Mouse (Mus musculus) megakaryocyte, embryonic 14.5 days (primary cell): ENCODE data around the gene Bzw1. TPM values are rescaled to one million over a fixed set of nuclear protein-coding genes. Genes with fewer than 3 reads are reported as not detected.

Source experiments
- H3K27me3 ChIP-seq: replicated peaks from 2 replicates; pipeline ENCODE3; 2012; ENCODE audit warnings: inconsistent platforms
- H3K36me3 ChIP-seq: replicated peaks from 2 replicates; pipeline ENCODE3; 2012; ENCODE audit warnings: low read length, inconsistent platforms, mixed read lengths
- H3K4me1 ChIP-seq: 2 replicates; pipeline ENCODE4 v1.6.1; 2012; ENCODE audit warnings: inconsistent platforms
- H3K4me3 ChIP-seq: replicated peaks from 2 replicates; pipeline ENCODE3; 2012; ENCODE audit warnings: moderate library complexity, mild to moderate bottlenecking, inconsistent platforms
- H3K9me3 ChIP-seq: 2 replicates; pipeline ENCODE4 v1.6.1; 2012; ENCODE audit warnings: inconsistent platforms
- FLI1 ChIP-seq: IDR thresholded peaks from 2 replicates; pipeline ENCODE4 v1.6.1; 2012; ENCODE audit warnings: low read length, inconsistent platforms, mixed read lengths
- GATA1 ChIP-seq: IDR thresholded peaks from 3 replicates; pipeline ENCODE4 v1.6.1; 2012; ENCODE audit warnings: mixed read lengths, low read length, inconsistent platforms, borderline replicate concordance
- polyA plus RNA-seq: library from polyadenylated mRNA; stranded (reverse); fragments of >175 nt; gene quantifications from 2 replicates; pipeline ENCODE4 v1.2.3, GENCODE M21; 2012; ENCODE audit warnings: low replicate concordance; ENCODE audit not compliant: insufficient read depth

The Bzw1 gene
- polyA plus RNA-seq, 1 experiment: 3.4 TPM

GRCm38 (mm10) chr1:58395341-58395740 is 2.6 kb downstream of the Bzw1 start:
- Histone ChIP-seq H3K4me1 (peaks cover 35% of the 10 kb centered on the region), H3K9me3 (no peaks in the 10 kb centered on the region), H3K36me3 (peaks cover 62% of the 10 kb centered on the region), H3K4me3 (no peak overlapping the region), H3K27me3 (no peaks in the 10 kb centered on the region)
- no peak for TF ChIP-seq GATA1

DNA sequence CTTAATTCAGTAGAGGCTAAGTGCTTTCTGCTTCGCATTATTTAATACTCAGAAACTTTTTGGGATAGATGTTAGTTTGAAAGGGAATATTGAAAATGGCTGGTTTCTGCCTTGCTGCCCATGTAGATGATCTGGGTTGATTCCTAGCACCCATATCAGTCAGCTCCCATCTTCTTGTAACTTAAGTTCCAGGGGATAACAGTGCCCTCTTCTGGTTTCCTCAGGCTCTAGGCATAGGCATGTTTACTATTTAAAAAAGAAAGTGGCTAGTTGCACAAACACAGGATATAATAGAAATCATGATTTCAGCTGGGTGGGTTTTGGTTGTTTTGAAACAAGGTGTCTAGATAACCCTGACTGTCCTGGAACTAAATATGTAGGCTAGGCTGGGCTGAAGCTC is 3.5 kb downstream of the Bzw1 start:
- H3K4me3 ChIP-seq: no peak overlapping the region
- no peak for TF ChIP-seq FLI1
- TF ChIP-seq GATA1: no peak
- H3K36me3 ChIP-seq: peaks cover 68% of the 10 kb centered on the region
- H3K4me1 ChIP-seq: peaks cover 32% of the 10 kb centered on the region
- H3K27me3 ChIP-seq: no peaks in the 10 kb centered on the region
- no peaks in the 10 kb centered on the region for H3K9me3 ChIP-seq

DNA sequence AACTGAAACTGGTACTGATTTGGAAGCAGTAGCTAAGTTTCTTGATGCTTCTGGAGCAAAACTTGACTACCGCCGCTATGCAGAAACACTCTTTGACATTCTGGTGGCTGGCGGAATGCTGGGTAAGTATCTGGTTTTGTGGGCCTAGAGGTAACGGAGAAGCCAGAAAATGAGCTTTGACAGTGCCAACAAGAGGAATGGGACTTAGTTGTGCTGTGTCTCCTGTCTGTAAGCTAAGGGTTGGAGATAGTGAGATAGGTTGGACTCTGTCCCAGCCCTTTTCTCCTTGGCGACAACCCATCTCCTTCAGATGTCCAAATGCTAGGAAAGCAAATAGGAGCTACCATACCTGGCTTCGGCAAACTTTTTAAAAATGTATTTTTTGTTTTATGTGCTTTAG is 5.0 kb downstream of the Bzw1 start:
- Histone ChIP-seq H3K4me1 (peaks cover 24% of the 10 kb centered on the region; the same call in 1 of the 2 replicates), H3K36me3 (peaks cover 83% of the 10 kb centered on the region), H3K9me3 (no peaks in the 10 kb centered on the region), H3K27me3 (no peaks in the 10 kb centered on the region), H3K4me3 (no peak overlapping the region)
- no peak for TF ChIP-seq FLI1
- TF ChIP-seq GATA1: no peak

DNA sequence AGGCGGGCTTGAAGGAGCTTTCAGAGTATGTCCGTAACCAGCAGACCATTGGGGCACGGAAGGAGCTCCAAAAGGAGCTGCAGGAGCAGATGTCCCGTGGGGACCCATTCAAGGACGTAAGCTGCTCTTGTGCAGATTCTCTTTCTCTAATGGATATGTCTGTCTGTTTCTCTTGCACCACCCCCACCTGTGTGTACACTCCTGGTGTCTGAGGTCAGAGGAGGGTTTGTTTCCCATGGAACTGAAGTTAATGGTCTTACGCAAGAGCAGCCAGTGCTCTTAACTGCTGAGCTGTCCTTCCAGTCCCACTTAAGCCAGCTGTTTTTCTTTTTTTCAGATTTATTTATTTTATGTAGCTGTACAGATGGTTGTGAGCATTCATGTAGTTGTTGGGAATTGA is 8.7 kb downstream of the Bzw1 start:
- Histone ChIP-seq H3K4me3 (no peak overlapping the region), H3K4me1 (peaks cover 10% of the 10 kb centered on the region; the same call in 1 of the 2 replicates), H3K9me3 (no peaks in the 10 kb centered on the region), H3K36me3 (peaks cover 91% of the 10 kb centered on the region), H3K27me3 (no peaks in the 10 kb centered on the region)
- TF ChIP-seq GATA1 (no peak), FLI1 (no peak)

- TF ChIP-seq FLI1 (no peak), GATA1 (no peak)
- Histone ChIP-seq H3K4me3 (no peak overlapping the region), H3K36me3 (peaks cover 89% of the 10 kb centered on the region), H3K27me3 (no peaks in the 10 kb centered on the region), H3K4me1 (0 out of 2 replicates have a peak, but pooled peaks cover 2% of the 10 kb centered on the region), H3K9me3 (no peaks in the 10 kb centered on the region)
Observed at GRCm38 (mm10) chr1:58403745-58404144, 11.0 kb downstream of the Bzw1 start.

DNA sequence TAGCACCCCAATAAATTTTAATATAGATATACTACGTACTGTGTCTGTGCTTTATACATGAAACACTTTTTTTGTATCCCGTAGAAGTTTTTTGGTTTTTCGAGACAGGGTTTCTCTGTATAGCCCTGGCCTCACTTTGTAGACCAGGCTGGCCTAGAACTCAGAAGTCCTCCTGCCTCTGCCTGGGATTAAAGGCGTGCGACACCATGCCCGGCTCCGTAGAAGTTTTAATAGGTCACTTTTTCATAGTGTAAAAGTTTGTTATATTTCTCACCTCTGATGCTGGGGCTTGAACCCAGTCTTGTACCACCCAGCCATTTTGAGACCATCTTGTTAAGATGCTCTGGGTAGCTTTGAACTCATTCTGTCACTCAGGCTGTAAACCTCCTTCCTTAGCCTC is 14.6 kb downstream of the Bzw1 start:
- Histone ChIP-seq H3K36me3 (peaks cover 89% of the 10 kb centered on the region), H3K27me3 (no peaks in the 10 kb centered on the region), H3K4me1 (0 out of 2 replicates have a peak, but pooled peaks cover 3% of the 10 kb centered on the region), H3K9me3 (no peaks in the 10 kb centered on the region), H3K4me3 (no peak overlapping the region)
- TF ChIP-seq GATA1 (no peak), FLI1 (no peak)

GRCm38 (mm10) chr1:58408141-58408540 is 15.4 kb downstream of the Bzw1 start:
- Histone ChIP-seq H3K36me3 (peaks cover 89% of the 10 kb centered on the region), H3K27me3 (no peaks in the 10 kb centered on the region), H3K4me1 (0 out of 2 replicates have a peak, but pooled peaks cover 3% of the 10 kb centered on the region), H3K9me3 (no peaks in the 10 kb centered on the region), H3K4me3 (no peak overlapping the region)
- TF ChIP-seq GATA1 (no peak), FLI1 (no peak)

GRCm38 (mm10) chr1:58409553-58410197 is 17.0 kb downstream of the Bzw1 start:
- 0 out of 2 replicates have a peak, but pooled peaks cover 3% of the 10 kb centered on the region for H3K4me1 ChIP-seq
- H3K9me3 ChIP-seq: no peaks in the 10 kb centered on the region
- no peaks in the 10 kb centered on the region for H3K27me3 ChIP-seq
- H3K36me3 ChIP-seq: peaks cover 89% of the 10 kb centered on the region
- H3K4me3 ChIP-seq: no peak overlapping the region
- no peak for TF ChIP-seq GATA1
- no peak for TF ChIP-seq FLI1

- H3K4me1 ChIP-seq: 0 out of 2 replicates have a peak, but pooled peaks cover 3% of the 10 kb centered on the region
- no peaks in the 10 kb centered on the region for H3K27me3 ChIP-seq
- no peak overlapping the region for H3K4me3 ChIP-seq
- peaks cover 93% of the 10 kb centered on the region for H3K36me3 ChIP-seq
- H3K9me3 ChIP-seq: no peaks in the 10 kb centered on the region
- TF ChIP-seq FLI1 (no peak), GATA1 (no peak)
Observed at GRCm38 (mm10) chr1:58410198-58410588, 17.5 kb downstream of the Bzw1 start.

DNA sequence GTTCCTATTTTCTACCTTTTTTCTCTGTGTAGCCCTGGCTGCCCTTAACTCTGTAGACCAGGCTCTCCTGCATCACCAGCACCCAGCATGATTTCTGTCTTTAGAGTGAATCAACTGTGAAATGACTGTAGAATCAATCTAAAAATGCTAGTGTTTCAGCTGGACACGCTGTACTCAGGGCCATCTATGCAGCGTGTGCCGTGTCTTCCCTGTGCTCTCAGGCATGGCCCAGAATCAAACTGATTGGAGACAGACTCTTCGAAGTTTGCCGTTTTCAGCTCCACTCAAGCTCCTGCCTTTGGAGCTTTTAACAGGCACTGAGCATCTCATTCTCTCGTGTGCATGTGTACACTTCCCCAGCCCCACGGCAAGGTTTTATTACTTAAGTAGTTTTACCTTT is 18.1 kb downstream of the Bzw1 start:
- TF ChIP-seq GATA1 (no peak), FLI1 (no peak)
- Histone ChIP-seq H3K9me3 (no peaks in the 10 kb centered on the region), H3K27me3 (no peaks in the 10 kb centered on the region), H3K4me1 (0 out of 2 replicates have a peak, but pooled peaks cover 3% of the 10 kb centered on the region), H3K36me3 (peaks cover 94% of the 10 kb centered on the region), H3K4me3 (no peak overlapping the region)

DNA sequence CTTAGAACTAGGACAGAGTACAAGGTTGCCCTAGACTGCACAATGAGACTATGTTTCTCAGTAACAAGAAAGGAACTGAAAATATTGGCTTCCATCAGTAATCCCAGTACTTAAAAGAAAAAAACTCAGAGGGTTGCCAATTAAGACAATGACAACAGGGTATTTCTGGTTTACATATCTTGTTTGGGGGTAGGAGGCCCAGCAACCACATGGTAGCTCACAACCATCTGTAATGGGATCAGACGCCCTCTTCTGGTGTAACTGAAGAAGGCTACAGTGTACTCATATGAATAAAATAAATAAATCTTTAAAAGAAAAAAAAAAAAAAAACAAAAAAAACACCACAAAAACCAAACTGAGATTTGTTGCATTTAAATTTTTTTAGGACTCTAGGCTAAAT is 22.7 kb downstream of the Bzw1 start:
- H3K4me3 ChIP-seq: no peak overlapping the region
- H3K27me3 ChIP-seq: no peaks in the 10 kb centered on the region
- H3K9me3 ChIP-seq: no peaks in the 10 kb centered on the region
- H3K4me1 ChIP-seq: peaks cover 14% of the 10 kb centered on the region
- H3K36me3 ChIP-seq: peaks cover 98% of the 10 kb centered on the region
- TF ChIP-seq FLI1 (no peak), GATA1 (no peak)
